Mouse (Mus musculus) bone marrow, adult 2 months (tissue): ENCODE data around the gene Map6.

Experiments used
- CTCF ChIP-seq: fragments of 200-500 bp; IDR thresholded peaks from 2 replicates; pipeline ENCODE4 v1.5.1; 2011; ENCODE audit warnings: low read length, control low read depth; ENCODE audit not compliant: control insufficient read depth, insufficient read depth
- POLR2A ChIP-seq: fragments of 200-500 bp; IDR thresholded peaks from 2 replicates; pipeline ENCODE4 v1.6.1; 2011; ENCODE audit warnings: low read depth, mild to moderate bottlenecking, control low read depth, low read length, borderline replicate concordance; ENCODE audit not compliant: control insufficient read depth

DNA sequence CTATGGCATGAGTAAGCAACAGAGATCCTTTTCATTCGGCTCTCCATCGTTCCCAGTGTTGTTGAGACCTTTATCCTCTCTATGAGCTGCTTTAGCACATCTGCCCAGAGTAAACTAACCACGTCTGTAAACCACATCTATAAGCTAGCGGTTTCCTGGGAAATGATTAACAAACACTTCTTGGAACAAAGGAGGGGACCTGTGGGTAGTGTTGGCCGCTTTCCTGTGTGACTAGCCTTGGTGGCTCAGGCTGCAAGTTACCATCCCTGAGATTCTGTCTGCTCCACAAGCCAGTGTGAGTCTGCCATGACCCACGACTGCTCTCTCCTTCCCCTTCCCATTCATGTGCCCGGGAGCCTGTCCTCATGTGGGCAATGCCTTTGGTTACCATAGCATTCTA lies 44.2 kb downstream of the Map6 start:
- TF ChIP-seq POLR2A, result no peak
- no peak for TF ChIP-seq CTCF
